Mouse (Mus musculus) heart, adult 2 months (tissue): ENCODE measurements at regions not wholly inside any gene's neighbourhood (a gene's known extent, or its start where the extent isn't known, plus 50 kb on each side); places are given as distances from the start of the nearest gene placed in this dataset.

Experiments
- CTCF ChIP-seq: fragments of 200-600 bp; IDR thresholded peaks from 2 replicates; pipeline ENCODE4 v1.8.1; 2022; ENCODE audit warnings: antibody characterized with exemption, mild to moderate bottlenecking, moderate library complexity
- POLR2A ChIP-seq: fragments of 200-500 bp; IDR thresholded peaks from 2 replicates; pipeline ENCODE4 v1.6.1; 2011; ENCODE audit warnings: mild to moderate bottlenecking, low read depth, low read length, control low read depth; ENCODE audit not compliant: insufficient read depth

- no peak for TF ChIP-seq CTCF
- no peak for TF ChIP-seq POLR2A
Measured at GRCm38 (mm10) chr13:107175891-107176290, 154.0 kb upstream of the Kif2a start.
